Mouse (Mus musculus) left cerebral cortex, postnatal 36 days (tissue): ENCODE data around the gene 2200002J24Rik. TPM values are rescaled to one million over a fixed set of nuclear protein-coding genes. Genes with fewer than 3 reads are reported as not detected.

Source experiments
- DNase-seq, 2 experiments: peaks; one replicate each; pipeline ENCODE4 v3.0.0; 2021 to 2022; ENCODE audit warnings: low spot score in 2 of 2, mixed read lengths in 1 of 2
- intact Hi-C: fragments of 180-260 bp; cut with DNase I; formaldehyde crosslinking; loops from one replicate; pipeline ENCODE4 v1.15.1; 2025
- total RNA-seq, 2 experiments: library from RNA; stranded (reverse); gene quantifications; 2 replicates each; pipeline ENCODE4 v1.2.3; 2021

2200002J24Rik gene
- total RNA-seq = not detected

GRCm38 (mm10) chr7:30698589-30698988 lies at the start of gene 2200002J24Rik:
Gene 2200002J24Rik, plus strand, starts transcription at chr7:30698926.
- DNase-seq = no peak
- intact Hi-C loops = no loop called here

GRCm38 (mm10) chr7:30649591-30650540 lies 48.9 kb upstream of the 2200002J24Rik start, which contains the start of gene Rbm42:
Gene Rbm42, minus strand, starts transcription at chr7:30650317.
- intact Hi-C loops = loop anchor here (5.0 kb wide), 1 partner anchor 77 kb away; the partner anchor contains the start of gene Tmem147
- peak; percentile 97 to 99 for DNase-seq

- intact Hi-C loops = loop anchor here (10.0 kb wide), 1 partner anchor 200 kb away; the partner anchor contains the start of gene Ffar1
- DNase-seq = peak; percentile 85 to 91
Measured at GRCm38 (mm10) chr7:30664529-30665200, 34.1 kb upstream of the 2200002J24Rik start, which contains the start of gene Haus5. Gene Haus5, minus strand, starts transcription at chr7:30664994.

DNA sequence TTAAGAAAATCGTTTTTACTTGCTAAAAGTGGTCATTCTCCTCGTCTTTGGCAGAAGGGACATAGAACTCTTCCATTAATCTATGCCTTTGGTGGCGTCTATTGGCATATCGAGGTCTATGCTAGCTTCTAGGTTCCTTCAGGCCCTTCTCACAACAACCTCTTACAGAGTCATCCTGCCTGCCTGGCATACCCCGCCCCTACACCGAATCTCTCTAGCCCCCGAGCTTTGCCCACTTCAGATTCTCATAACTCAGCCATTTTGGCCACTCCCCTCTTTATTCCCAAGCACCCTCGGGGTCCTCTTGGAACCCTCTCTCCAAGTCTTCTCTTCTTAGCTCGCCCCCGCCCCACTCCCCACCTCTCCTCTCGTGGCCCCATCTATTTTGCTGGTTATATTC lies 33.4 kb upstream of the 2200002J24Rik start:
- intact Hi-C loops = loop anchor here (10.0 kb wide), 1 partner anchor 199 kb away; the partner anchor contains the start of gene Ffar1
- DNase-seq = no peak

GRCm38 (mm10) chr7:30669229-30669628 lies 29.5 kb upstream of the 2200002J24Rik start:
- intact Hi-C loops = loop anchor here (10.0 kb wide), 1 partner anchor 196 kb away; the partner anchor contains the start of gene Ffar1
- DNase-seq = no peak

GRCm38 (mm10) chr7:30671480-30671879 lies 27.2 kb upstream of the 2200002J24Rik start, which contains the start of gene Pmis2:
Gene Pmis2, minus strand, starts transcription at chr7:30671605.
- intact Hi-C loops = no loop called here
- DNase-seq = no peak

GRCm38 (mm10) chr7:30678263-30678975 lies 20.3 kb upstream of the 2200002J24Rik start:
- intact Hi-C loops = no loop called here

DNA sequence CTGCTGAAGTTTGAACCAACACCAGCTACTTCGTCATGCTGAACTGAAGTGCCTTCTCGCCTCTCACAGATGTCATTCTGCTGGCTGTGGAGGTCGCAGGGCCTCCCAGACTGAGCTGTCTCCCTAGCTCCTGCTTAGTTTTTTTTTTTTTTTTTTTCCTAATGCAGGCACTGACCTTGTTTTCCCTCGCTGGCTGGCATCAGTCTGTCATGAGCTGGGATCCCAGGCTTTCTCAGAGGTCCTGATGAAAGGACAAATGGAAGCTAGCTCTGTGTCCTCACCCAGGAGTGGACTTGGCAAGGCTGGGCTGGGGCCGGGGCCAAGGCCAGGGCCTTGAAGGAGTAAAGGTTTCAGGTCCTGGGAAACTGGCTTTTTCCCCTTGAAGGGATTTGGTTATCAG lies 16.8 kb upstream of the 2200002J24Rik start:
- intact Hi-C loops = no loop called here
- DNase-seq = no peak

More at GRCm38 (mm10) chr7:30678263-30678975, 20.3 kb upstream of the 2200002J24Rik start:
- no peak for DNase-seq

- intact Hi-C loops = no loop called here
Measured at GRCm38 (mm10) chr7:30683425-30683824, 15.3 kb upstream of the 2200002J24Rik start.

GRCm38 (mm10) chr7:30688325-30688724 lies 10.4 kb upstream of the 2200002J24Rik start:
- intact Hi-C loops = no loop called here
- peak in 1 of 2 experiments; percentile 7 for DNase-seq

More at GRCm38 (mm10) chr7:30683425-30683824, 15.3 kb upstream of the 2200002J24Rik start:
- no peak for DNase-seq

DNA sequence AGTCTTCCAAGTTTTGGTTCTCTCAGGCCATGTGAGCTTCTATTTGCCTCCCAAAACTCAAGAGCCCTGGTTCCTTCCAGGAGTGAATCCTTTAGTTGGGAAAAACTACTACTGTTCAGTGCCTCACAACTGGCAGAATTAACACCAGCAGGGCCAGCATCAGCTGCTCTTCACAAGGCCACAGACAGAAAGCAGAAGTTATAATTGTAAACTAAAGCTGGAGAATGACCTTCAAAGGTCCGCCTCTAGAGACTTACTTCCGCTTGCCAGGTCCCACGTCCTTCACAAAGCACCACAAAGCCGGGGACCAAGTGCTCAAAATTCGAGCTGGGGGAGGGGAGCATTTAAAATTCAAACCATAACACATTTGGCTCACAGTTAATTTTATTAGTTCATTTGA lies 625 bp upstream of the 2200002J24Rik start:
- intact Hi-C loops = no loop called here
- no peak for DNase-seq

DNA sequence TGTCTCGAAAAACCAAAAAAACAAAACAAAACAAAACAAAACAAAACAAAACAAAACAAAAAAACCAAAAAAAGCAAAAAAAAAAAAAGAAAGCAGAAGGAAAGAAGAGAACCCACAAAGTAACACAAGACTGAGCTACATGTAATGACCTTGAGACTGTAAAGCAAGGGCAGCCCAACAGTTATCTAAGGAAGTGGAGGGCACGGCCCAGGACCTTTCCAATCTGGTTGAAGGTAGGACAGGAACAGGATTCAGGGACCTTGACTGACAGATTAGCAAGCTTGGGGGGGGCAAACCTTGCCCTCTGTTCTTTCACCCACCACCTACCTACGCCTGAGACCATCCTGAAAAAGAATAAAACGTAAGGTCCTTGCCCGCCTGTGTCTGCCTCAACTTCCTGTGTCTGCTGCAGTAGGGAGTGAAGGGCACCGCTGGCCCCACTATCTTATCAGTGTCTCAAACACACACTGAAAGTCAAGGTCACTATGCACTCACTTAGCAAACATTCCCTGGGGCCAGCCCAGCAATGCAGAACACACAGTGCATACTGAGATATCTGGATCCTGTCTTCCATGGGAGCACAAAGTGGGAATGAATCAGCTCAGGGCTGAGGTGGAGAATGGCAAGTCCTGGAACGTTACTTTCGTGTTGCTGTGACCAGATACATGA lies 7.6 kb downstream of the 2200002J24Rik start:
- DNase-seq = no peak
- intact Hi-C loops = no loop called here

- no peak for DNase-seq
- intact Hi-C loops = no loop called here
Measured at GRCm38 (mm10) chr7:30707441-30707840, 8.7 kb downstream of the 2200002J24Rik start.

GRCm38 (mm10) chr7:30711942-30712341 lies 13.2 kb downstream of the 2200002J24Rik start, which contains the start of gene Atp4a:
Gene Atp4a, plus strand, starts transcription at chr7:30712209.
- no peak for DNase-seq
- intact Hi-C loops = no loop called here

GRCm38 (mm10) chr7:30717006-30717715 lies 18.4 kb downstream of the 2200002J24Rik start:
- intact Hi-C loops = no loop called here
- DNase-seq = peak; percentile 16 to 21

- no peak for DNase-seq
- intact Hi-C loops = no loop called here
Measured at GRCm38 (mm10) chr7:30717716-30718046, 19.0 kb downstream of the 2200002J24Rik start.

- intact Hi-C loops = no loop called here
- DNase-seq = no peak
Measured at GRCm38 (mm10) chr7:30719669-30720068, 20.9 kb downstream of the 2200002J24Rik start.

DNA sequence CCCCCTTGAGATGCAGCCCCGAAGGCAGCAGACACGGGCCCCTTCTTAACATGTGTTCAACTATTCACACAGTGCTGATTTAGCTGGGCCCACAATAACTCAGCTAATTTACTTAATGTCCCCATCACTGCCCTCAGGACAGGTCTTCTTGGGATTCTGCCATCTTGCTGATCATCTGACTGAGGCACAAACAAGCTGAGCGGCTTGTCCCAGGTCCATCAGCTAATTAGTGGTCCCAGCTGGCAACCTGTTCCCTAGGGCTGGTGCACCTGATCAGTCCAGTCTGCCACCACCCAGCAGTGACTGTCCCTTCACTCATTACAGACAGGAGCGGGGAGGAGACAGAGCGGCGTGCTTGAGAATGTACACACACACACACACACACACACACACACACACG lies 22.6 kb downstream of the 2200002J24Rik start:
- intact Hi-C loops = no loop called here
- DNase-seq = no peak
